Mouse (Mus musculus) CD4-positive, CD25-positive, alpha-beta regulatory T cell, adult 2 months (primary cell): ENCODE data around the gene Lrrk1.

Experiments
- DNase-seq: peaks from one replicate; pipeline ENCODE4 v3.0.0-alpha.2; 2012; ENCODE audit warnings: low read depth, low spot score

Lrrk1 gene

DNA sequence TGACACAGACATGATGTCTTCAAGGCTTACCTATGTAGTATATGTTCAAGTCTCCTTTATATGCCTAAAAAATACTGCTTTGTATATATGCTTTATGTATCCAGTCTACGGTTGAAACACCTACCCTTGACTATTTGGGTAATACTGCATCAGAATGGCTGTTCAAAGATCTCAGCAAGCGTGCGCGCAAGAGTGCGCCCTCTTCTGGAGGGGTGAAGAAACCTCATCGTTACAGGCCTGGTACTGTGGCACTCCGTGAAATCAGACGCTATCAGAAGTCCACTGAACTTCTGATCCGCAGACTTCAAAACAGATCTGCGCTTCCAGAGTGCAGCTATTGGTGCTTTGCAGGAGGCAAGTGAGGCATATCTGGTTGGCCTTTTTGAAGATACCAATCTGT, 197.8 kb downstream of the Lrrk1 start:
- DNase-seq = peak; percentile 46

DNA sequence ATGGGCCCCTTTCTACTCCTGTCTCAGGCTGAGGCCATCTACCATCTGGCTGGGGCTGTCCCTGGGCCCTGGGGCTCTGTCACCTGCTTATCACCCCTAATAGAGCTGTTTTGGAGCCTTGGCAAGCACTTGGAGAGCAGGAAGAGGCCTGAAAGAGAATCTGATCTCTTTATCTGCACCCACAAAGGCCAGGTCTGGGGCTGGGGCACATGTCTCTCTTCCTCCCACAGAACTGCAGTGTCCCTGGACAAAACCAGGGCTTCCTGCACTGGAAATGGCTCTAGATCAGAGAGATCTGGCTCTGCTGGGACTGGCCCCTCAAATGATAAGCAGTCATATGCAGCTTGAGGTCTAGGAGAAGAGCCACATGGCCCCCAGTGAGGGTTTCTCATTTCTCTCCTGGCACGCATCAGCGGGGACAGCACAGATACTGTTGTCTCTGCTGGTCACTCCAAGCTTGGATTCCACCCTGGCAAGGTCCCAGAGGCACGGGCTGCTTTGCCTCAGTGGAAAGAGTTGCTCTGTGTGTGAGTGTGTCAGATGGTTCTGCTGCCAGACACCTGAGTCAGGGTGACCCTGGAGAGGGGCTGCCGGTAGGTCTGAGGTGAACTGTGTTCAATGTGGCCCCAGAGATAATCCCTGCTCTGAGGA, 200.4 kb downstream of the Lrrk1 start:
- DNase-seq = no peak

DNA sequence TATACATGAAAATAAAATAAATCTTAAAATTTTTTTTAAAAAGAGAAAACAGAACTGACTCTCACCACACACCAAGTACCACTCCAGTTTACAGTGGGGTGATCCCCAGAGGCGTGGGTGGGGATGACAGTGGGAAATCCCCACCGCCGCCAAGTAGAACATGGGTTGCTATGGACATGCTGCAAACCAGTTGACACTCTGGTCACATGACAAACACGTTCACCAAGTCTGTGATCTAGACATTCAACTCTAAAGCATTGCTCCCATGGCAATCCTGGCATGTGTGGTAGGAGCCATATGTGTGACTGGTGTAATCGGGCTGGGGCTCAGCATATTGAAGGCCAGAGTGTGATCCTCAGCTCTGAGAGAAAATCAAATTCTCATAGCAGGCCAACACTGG, 202.8 kb downstream of the Lrrk1 start:
- DNase-seq = peak; percentile 78

DNA sequence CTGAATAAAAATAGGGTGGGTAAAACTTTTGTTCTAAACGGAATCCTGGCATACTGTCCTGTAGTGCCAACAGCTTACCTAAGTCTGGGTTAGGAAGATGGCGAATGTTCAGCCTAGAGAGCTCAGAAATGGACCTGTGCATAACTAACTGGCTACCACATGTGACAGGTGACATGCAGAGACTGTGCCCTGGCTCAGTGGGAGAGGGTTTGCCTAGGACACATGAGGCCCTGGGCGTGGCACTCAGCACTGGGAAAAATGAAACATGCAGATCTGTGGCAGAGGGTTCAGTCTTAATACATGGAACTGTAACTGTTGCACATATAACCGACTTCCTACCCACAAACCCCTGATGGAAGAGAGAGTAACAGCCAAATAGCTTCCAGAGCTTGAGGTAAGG, 204.1 kb downstream of the Lrrk1 start:
- no peak for DNase-seq

DNA sequence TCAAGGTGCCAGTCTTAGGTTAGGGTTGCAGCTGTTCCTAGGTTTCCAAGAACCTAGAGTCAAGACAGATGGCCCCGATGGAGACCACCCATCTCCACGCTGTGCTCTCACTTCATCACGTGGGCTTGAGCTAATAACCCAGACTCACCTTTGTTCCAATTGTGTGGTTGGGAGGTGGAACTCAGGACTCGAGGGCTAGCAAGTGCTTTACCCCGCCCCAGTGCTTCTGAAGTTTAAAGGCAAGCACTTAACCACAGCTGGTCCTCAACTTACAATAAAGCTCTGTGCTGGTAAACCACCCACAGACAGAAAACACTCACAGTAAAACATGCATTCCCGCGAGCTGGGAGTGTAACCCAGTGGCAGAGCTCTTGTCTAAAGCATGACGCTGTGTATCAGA, 204.7 kb downstream of the Lrrk1 start:
- peak; percentile 19 for DNase-seq

DNA sequence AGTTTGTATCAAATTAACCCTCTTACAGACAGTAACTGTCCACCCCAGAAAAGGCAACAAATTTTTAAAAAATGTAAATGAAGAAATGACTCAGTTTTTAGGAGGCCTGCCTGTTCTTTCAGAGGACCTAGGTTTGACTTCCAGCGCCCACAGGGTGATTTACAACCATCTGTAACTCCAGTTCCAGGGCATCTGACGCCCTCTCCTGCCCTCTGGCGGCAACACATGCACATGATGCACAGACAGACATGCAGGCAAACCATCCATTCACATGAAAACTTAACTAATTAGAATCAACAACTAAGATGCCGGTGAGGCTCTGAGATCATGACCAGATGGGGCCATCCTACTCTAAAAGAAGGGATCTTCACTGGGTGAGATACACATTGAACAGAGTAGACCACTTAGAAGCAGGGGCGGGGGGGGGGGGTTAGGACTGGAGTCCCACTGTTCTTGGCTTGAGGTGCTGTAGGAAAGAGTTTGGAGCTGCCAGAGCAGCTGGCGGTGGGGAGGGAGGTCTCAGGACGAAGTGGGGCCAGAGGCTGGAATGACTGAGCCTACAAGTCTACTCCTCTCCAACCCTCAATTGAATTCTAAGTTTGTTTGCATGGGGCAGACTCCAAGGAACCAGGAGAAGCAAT, 206.0 kb downstream of the Lrrk1 start:
- no peak for DNase-seq

DNA sequence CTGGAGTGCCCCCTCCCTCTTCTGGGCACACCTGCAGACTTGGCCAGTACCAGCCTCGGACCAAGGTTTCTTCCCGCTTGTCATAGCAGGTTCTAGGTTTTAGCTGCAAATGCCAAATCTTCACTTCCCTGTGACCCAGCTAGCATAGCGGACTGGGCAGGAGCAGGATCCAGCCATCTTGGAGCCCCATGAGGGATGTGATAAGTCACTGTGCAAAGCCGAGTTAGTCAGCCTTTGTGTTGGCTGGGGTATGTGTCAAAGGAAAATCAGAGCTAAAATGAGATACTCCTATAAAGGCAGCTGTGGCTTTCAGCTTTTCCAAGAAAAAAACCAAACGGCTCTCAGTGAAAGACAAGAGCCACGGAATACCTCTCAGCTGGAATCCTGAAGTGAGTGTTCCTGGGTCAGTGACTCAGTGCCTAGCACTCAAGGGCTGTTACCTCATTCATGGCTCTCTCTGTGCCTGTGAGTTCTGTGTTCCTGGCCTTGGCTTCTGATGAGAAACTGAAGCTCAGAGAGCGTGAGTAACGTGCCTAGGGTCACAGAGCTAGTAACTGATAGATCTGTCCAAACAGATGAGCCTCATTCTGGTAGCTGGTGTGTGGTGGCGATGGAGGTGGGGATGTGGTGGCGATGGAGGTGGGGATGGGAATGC, 207.3 kb downstream of the Lrrk1 start:
- peak; percentile 16 for DNase-seq

DNA sequence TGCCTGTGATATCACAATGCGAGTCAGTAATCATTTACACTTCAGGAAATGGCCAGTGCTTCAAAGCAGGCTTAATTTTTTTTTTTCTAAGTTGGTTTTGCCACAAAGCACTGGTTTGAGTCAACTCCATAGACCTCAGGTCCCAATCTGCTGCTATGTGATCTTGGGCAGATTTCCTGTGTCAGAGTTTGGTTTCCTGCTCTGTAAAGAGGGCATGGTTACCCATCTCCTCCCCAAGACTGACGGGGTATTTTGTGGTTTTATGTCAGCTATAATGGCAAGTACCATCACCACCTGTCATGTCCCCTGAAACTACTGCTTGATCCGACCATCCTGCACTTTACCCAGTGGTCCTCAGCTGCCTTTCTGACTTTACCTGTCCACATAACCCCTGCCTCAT, 207.9 kb downstream of the Lrrk1 start:
- DNase-seq = peak; percentile 68

DNA sequence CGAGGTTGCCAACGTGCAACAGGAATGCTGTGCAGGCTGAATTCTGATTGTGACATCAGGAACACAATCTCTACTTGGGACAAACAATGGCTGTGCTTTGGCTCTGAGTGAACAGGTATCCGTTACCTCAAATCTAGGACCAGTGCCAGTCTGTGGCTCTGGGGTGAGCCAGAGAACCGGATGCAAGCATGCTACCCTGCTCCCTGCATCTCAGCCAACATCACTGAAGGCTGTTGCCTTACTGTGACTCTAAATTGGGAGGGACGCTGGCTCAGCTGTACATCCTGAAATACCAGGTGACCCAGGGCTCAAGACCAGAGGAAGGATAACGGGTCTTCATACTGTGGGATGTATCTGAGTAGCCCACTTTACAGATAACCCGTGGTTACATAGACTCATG, 208.4 kb downstream of the Lrrk1 start:
- peak; percentile 51 for DNase-seq

DNA sequence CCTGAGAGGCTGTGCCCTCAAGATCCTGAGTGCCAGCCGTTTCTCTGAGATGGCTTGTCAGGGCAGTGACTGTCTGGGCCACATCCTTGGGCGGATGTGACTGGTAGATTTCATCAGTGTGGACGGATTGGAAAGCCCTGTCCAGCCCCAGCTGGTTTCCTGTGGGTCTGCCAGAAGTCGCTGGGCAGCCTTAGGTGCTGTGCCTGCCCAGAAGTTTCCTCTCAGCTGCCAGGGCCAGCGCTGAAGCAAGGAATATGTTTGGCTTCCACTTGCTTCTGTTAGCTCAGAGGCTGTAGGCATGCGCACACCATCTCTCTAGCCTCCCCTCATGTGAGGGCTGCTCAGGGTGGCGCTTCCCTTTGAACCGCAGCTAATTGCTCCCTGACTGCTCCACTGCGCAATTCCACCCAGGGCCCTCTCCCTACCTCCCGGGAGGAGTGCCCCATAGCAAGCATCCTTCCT, 209.0 kb downstream of the Lrrk1 start:
- peak; percentile 47 for DNase-seq

DNA sequence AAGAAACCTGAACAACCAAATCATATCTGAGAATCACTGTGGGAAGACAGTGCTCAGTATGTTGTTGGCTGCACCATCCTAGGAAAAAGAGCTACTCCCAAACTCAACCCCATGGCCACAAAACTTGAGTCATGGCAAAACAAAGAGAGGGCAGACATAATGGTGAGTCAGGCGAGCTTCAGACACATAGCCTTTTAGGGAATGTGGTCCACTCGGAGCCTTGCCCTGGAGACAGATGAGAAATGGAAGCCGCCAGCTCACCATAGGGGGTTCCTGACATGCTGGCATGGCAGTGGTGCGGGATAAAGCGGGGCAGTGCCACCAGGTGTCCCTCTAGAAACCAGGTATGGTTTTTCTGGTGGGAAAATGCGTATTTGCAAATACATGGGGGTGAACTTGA, 210.0 kb downstream of the Lrrk1 start:
- no peak for DNase-seq

DNA sequence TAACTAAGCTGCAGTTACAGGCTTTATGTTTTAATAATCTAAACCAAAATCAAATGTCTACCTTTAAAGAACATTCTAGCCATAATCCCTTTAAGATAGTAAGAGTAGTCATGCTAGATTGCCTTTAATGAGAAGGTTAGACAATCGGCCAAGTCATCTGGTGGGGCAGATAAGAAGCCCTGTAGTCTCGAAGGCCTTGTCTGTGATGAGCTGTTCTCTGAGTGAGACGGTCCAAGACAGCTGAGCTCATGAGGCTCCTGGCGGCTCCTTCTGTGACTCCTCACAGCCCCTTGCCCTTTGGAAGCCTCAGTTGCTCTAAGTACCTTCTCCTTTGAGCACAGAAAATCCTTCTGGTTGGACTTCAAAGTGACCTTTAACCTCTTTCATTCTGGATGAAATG, 211.2 kb downstream of the Lrrk1 start:
- no peak for DNase-seq
